Mouse (Mus musculus) embryonic facial prominence, embryonic 15.5 days (tissue): ENCODE results near the gene Arhgap45. TPM values are rescaled to one million over a fixed set of nuclear protein-coding genes. Genes with fewer than 3 reads are reported as not detected.
A peak's percentile ranks its signal among the peaks of the same experiment; 100 is the strongest.

Experiments used
- ATAC-seq: fragments of 200-750 bp; cut with Nextera tagmentation; 2 replicates; pipeline ENCODE4 v1.8.0; 2017; ENCODE audit warnings: low read depth, moderate TSS enrichment; ENCODE audit not compliant: insufficient number of reproducible peaks, low FRiP score, low TSS enrichment
- H3K27ac ChIP-seq: fragments of 300-500 bp; sonication (generic); replicated peaks from 2 replicates; pipeline ENCODE4 v1.5.1; 2015; ENCODE audit warnings: mild to moderate bottlenecking, inconsistent platforms
- H3K27me3 ChIP-seq: fragments of 300-500 bp; sonication (generic); 2 replicates; pipeline ENCODE4 v1.6.1; 2015; ENCODE audit warnings: inconsistent platforms
- H3K36me3 ChIP-seq: fragments of 300-500 bp; sonication (generic); 2 replicates; pipeline ENCODE4 v1.6.1; 2015; ENCODE audit warnings: mild to moderate bottlenecking, inconsistent platforms
- H3K4me1 ChIP-seq: fragments of 300-500 bp; sonication (generic); 2 replicates; pipeline ENCODE4 v1.6.1; 2015; ENCODE audit warnings: inconsistent platforms
- H3K4me2 ChIP-seq: fragments of 300-500 bp; sonication (generic); replicated peaks from 2 replicates; pipeline ENCODE4 v1.6.1; 2015; ENCODE audit warnings: mild to moderate bottlenecking, inconsistent platforms
- H3K4me3 ChIP-seq: fragments of 300-500 bp; sonication (generic); replicated peaks from 2 replicates; pipeline ENCODE4 v1.5.1; 2015; ENCODE audit warnings: mild to moderate bottlenecking, inconsistent platforms
- H3K9ac ChIP-seq: fragments of 300-500 bp; sonication (generic); 2 replicates; pipeline ENCODE4 v1.6.1; 2015; ENCODE audit warnings: inconsistent platforms
- H3K9me3 ChIP-seq: fragments of 300-500 bp; sonication (generic); replicated peaks from 2 replicates; pipeline ENCODE4 v1.6.1; 2016; ENCODE audit warnings: inconsistent platforms
- WGBS: fragments of 180-500 bp; shearing (Covaris S2); methylation state at CpG from one replicate; pipeline ENCODE4 v1.1.7; 2015; 5-methylcytosine and 5-hydroxymethylcytosine counted together
- polyA plus RNA-seq: library from polyadenylated mRNA; unstranded; fragments of >200 nt; fragmentation: Nextera tagmentation; extraction: Ambion mirVana; gene quantifications from 2 replicates; pipeline ENCODE4 v1.2.1, GENCODE M21; 2015

Gene Arhgap45
- polyA plus RNA-seq, 1 experiment from 2014 or later = 6.2 TPM

GRCm38 (mm10) chr10:80074813-80075601 is 58.6 kb downstream of the Arhgap45 start:
- Histone ChIP-seq H3K27me3 (no peaks in the 10 kb centered on the region), H3K36me3 (peaks cover 22% of the 10 kb centered on the region), H3K9ac (no peak overlapping the region), H3K9me3 (no peaks in the 10 kb centered on the region), H3K4me2 (peak overlapping the region; percentile 47), H3K4me1 (peaks cover 45% of the 10 kb centered on the region), H3K4me3 (0 out of 2 replicates have a peak overlapping the region, but pooled peaks have one; percentile 16), H3K27ac (peak overlapping the region; percentile 31; the same call in 1 of the 2 replicates)
- 15% methylated on average over 28 of the region's 28 CpGs for WGBS
- peak; percentile 48; the same call in 1 of the 2 replicates for ATAC-seq

- 48% methylated on average over 1 of the region's 1 CpGs for WGBS
- Histone ChIP-seq H3K4me2 (no peak overlapping the region), H3K9ac (no peak overlapping the region), H3K4me3 (no peak overlapping the region), H3K4me1 (peaks cover 45% of the 10 kb centered on the region), H3K9me3 (no peaks in the 10 kb centered on the region), H3K27me3 (no peaks in the 10 kb centered on the region), H3K36me3 (peaks cover 32% of the 10 kb centered on the region), H3K27ac (0 out of 2 replicates have a peak overlapping the region, but pooled peaks have one; percentile 31)
- no peak for ATAC-seq
These were observed 59.5 kb downstream of the Arhgap45 start for GRCm38 (mm10) chr10:80075924-80076323.

- Histone ChIP-seq H3K9ac (no peak overlapping the region), H3K4me1 (peaks cover 42% of the 10 kb centered on the region), H3K27ac (no peak overlapping the region), H3K9me3 (no peaks in the 10 kb centered on the region), H3K36me3 (peaks cover 36% of the 10 kb centered on the region), H3K4me2 (no peak overlapping the region), H3K4me3 (no peak overlapping the region), H3K27me3 (no peaks in the 10 kb centered on the region)
- 87% methylated on average over 4 of the region's 4 CpGs for WGBS
- ATAC-seq = no peak
These were observed 59.9 kb downstream of the Arhgap45 start for GRCm38 (mm10) chr10:80076386-80076785.

- no peak overlapping the region for H3K27ac ChIP-seq
- no peak overlapping the region for H3K9ac ChIP-seq
- no peaks in the 10 kb centered on the region for H3K27me3 ChIP-seq
- H3K9me3 ChIP-seq = no peaks in the 10 kb centered on the region
- H3K36me3 ChIP-seq = peaks cover 45% of the 10 kb centered on the region
- no peak overlapping the region for H3K4me3 ChIP-seq
- WGBS = 92% methylated on average over 5 of the region's 5 CpGs
- no peak overlapping the region for H3K4me2 ChIP-seq
- peaks cover 32% of the 10 kb centered on the region for H3K4me1 ChIP-seq
- no peak for ATAC-seq
These were observed 60.9 kb downstream of the Arhgap45 start for GRCm38 (mm10) chr10:80077312-80077711.

GRCm38 (mm10) chr10:80078366-80078765 is 61.9 kb downstream of the Arhgap45 start:
- H3K4me2 ChIP-seq = no peak overlapping the region
- 90% methylated on average over 1 of the region's 1 CpGs for WGBS
- no peak for ATAC-seq

GRCm38 (mm10) chr10:80080396-80081070 is 64.1 kb downstream of the Arhgap45 start:
- Histone ChIP-seq H3K27ac (no peak overlapping the region), H3K4me1 (peaks cover 22% of the 10 kb centered on the region), H3K9ac (no peak overlapping the region), H3K4me2 (no peak overlapping the region), H3K36me3 (peaks cover 73% of the 10 kb centered on the region), H3K4me3 (no peak overlapping the region), H3K27me3 (no peaks in the 10 kb centered on the region), H3K9me3 (no peaks in the 10 kb centered on the region)
- no peak for ATAC-seq
- WGBS = 72% methylated on average over 16 of the region's 16 CpGs

More at GRCm38 (mm10) chr10:80078366-80078765, 61.9 kb downstream of the Arhgap45 start:
- no peak overlapping the region for H3K9ac ChIP-seq
- no peak overlapping the region for H3K27ac ChIP-seq
- peaks cover 22% of the 10 kb centered on the region for H3K4me1 ChIP-seq
- no peaks in the 10 kb centered on the region for H3K27me3 ChIP-seq
- no peaks in the 10 kb centered on the region for H3K9me3 ChIP-seq
- no peak overlapping the region for H3K4me3 ChIP-seq
- peaks cover 55% of the 10 kb centered on the region for H3K36me3 ChIP-seq

Other genes with a start within 250 kb of the Arhgap45 start
- gene Rnf126, start 249.7 kb upstream of the Arhgap45 start, polyA plus RNA-seq = 110 and 127 TPM in 2 replicates
- 20.1 and 20.2 TPM in 2 replicates for gene Fstl3, start 239.4 kb upstream of the Arhgap45 start, polyA plus RNA-seq
- gene Prss57, start 225.7 kb upstream of the Arhgap45 start, polyA plus RNA-seq = 0.07 TPM in 1 of 2 replicates, not detected in the other
- 88.1 and 96.6 TPM in 2 replicates for gene Palm, start 223.1 kb upstream of the Arhgap45 start, polyA plus RNA-seq
- gene Misp, start 195.7 kb upstream of the Arhgap45 start, polyA plus RNA-seq = 5.4 and 7.8 TPM in 2 replicates
- gene Ptbp1, start 162.2 kb upstream of the Arhgap45 start, polyA plus RNA-seq = 299 and 325 TPM in 2 replicates
- gene Prtn3, start 142.2 kb upstream of the Arhgap45 start, polyA plus RNA-seq = 4.3 and 5.6 TPM in 2 replicates
- gene Plppr3, start 142.0 kb upstream of the Arhgap45 start, polyA plus RNA-seq = 59.9 and 68.2 TPM in 2 replicates
- gene Elane, start 130.4 kb upstream of the Arhgap45 start, polyA plus RNA-seq = 0.28 and 0.85 TPM in 2 replicates
- gene Cfd, start 125.8 kb upstream of the Arhgap45 start, polyA plus RNA-seq = not detected in 2 replicates
- 44.0 and 48.4 TPM in 2 replicates for gene Med16, start 107.7 kb upstream of the Arhgap45 start, polyA plus RNA-seq
- gene Gm26602, start 105.8 kb upstream of the Arhgap45 start, polyA plus RNA-seq = 5.2 TPM in 1 of 2 replicates, not detected in the other
- gene Kiss1r, start 99.7 kb upstream of the Arhgap45 start, polyA plus RNA-seq = 1.1 and 1.4 TPM in 2 replicates
- 179 and 181 TPM in 2 replicates for gene R3hdm4, start 95.4 kb upstream of the Arhgap45 start, polyA plus RNA-seq
- gene Arid3a, start 89.6 kb upstream of the Arhgap45 start, polyA plus RNA-seq = 6.6 and 7.0 TPM in 2 replicates
- gene Wdr18, start 56.5 kb upstream of the Arhgap45 start, polyA plus RNA-seq = 84.7 and 90.6 TPM in 2 replicates
- 0.63 and 0.77 TPM in 2 replicates for gene Grin3b, start 45.9 kb upstream of the Arhgap45 start, polyA plus RNA-seq
- 23.9 and 29.3 TPM in 2 replicates for gene Tmem259, start 32.3 kb upstream of the Arhgap45 start, polyA plus RNA-seq
- 288 and 296 TPM in 2 replicates for gene Cnn2, start 28.1 kb upstream of the Arhgap45 start, polyA plus RNA-seq
- 3.7 and 4.0 TPM in 2 replicates for gene Abca7, start 20.2 kb upstream of the Arhgap45 start, polyA plus RNA-seq
- 218 and 221 TPM in 2 replicates for gene Polr2e, start 23.1 kb downstream of the Arhgap45 start, polyA plus RNA-seq
- gene Gpx4, start 30.5 kb downstream of the Arhgap45 start, polyA plus RNA-seq = 503 and 528 TPM in 2 replicates
- 19.4 and 19.8 TPM in 2 replicates for gene Sbno2, start 88.9 kb downstream of the Arhgap45 start, polyA plus RNA-seq
- 21.3 and 27.3 TPM in 2 replicates for gene Stk11, start 99.2 kb downstream of the Arhgap45 start, polyA plus RNA-seq
- gene Atp5d, start 122.0 kb downstream of the Arhgap45 start, polyA plus RNA-seq = 516 and 519 TPM in 2 replicates
- 9.3 and 10.9 TPM in 2 replicates for gene Cbarp, start 124.2 kb downstream of the Arhgap45 start, polyA plus RNA-seq
- 18.3 and 20.4 TPM in 2 replicates for gene Midn, start 131.6 kb downstream of the Arhgap45 start, polyA plus RNA-seq
- 102 and 116 TPM in 2 replicates for gene Cirbp, start 149.3 kb downstream of the Arhgap45 start, polyA plus RNA-seq
- 12.0 and 13.6 TPM in 2 replicates for gene 1600002K03Rik, start 156.3 kb downstream of the Arhgap45 start, polyA plus RNA-seq
- gene Efna2, start 162.8 kb downstream of the Arhgap45 start, polyA plus RNA-seq = 30.9 and 31.8 TPM in 2 replicates
- 75.2 and 77.0 TPM in 2 replicates for gene Mum1, start 209.8 kb downstream of the Arhgap45 start, polyA plus RNA-seq
- gene Ndufs7, start 232.5 kb downstream of the Arhgap45 start, polyA plus RNA-seq = 317 and 339 TPM in 2 replicates
- gene Gamt, start 244.4 kb downstream of the Arhgap45 start, polyA plus RNA-seq = 72.3 and 88.0 TPM in 2 replicates
- gene Dazap1, start 244.8 kb downstream of the Arhgap45 start, polyA plus RNA-seq = 61.2 and 64.6 TPM in 2 replicates